Mouse (Mus musculus) hindbrain, embryonic 16.5 days (tissue): ENCODE data around the gene Cops2. TPM values are rescaled to one million over a fixed set of nuclear protein-coding genes. Genes with fewer than 3 reads are reported as not detected.

Experiments used
- ATAC-seq: fragments of 200-750 bp; cut with Nextera tagmentation; 2 replicates; pipeline ENCODE4 v1.8.0; 2017; ENCODE audit warnings: moderate TSS enrichment, moderate library complexity
- H3K27ac ChIP-seq: fragments of 300-500 bp; sonication (generic); 2 replicates; pipeline ENCODE4 v1.5.1; 2014; ENCODE audit warnings: low read depth, mild to moderate bottlenecking, control low read depth, low read length, moderate library complexity
- H3K27me3 ChIP-seq: fragments of 300-500 bp; sonication (generic); replicated peaks from 2 replicates; pipeline ENCODE4 v1.6.1; 2014; ENCODE audit warnings: low read length; ENCODE audit not compliant: control insufficient read depth, insufficient read depth
- H3K36me3 ChIP-seq: fragments of 300-500 bp; sonication (generic); 2 replicates; pipeline ENCODE4 v1.6.1; 2014; ENCODE audit warnings: mild to moderate bottlenecking, low read length, moderate library complexity, mixed read lengths; ENCODE audit not compliant: control insufficient read depth, insufficient read depth
- H3K4me1 ChIP-seq: fragments of 300-500 bp; sonication (generic); 2 replicates; pipeline ENCODE4 v1.6.1; 2014; ENCODE audit warnings: low read depth, low read length; ENCODE audit not compliant: control insufficient read depth, insufficient read depth
- H3K4me2 ChIP-seq: fragments of 300-500 bp; sonication (generic); 2 replicates; pipeline ENCODE4 v1.6.1; 2014; ENCODE audit warnings: mild to moderate bottlenecking, low read length, control low read depth, moderate library complexity
- H3K4me3 ChIP-seq: fragments of 300-500 bp; sonication (generic); 2 replicates; pipeline ENCODE4 v1.5.1; 2014; ENCODE audit warnings: mild to moderate bottlenecking, low read length, control low read depth, moderate library complexity
- H3K9ac ChIP-seq: fragments of 300-500 bp; sonication (generic); 2 replicates; pipeline ENCODE4 v1.6.1; 2014; ENCODE audit warnings: low read depth, mild to moderate bottlenecking, control low read depth, low read length, moderate library complexity
- H3K9me3 ChIP-seq: fragments of 300-500 bp; sonication (generic); 2 replicates; pipeline ENCODE4 v1.6.1; 2014; ENCODE audit warnings: mild to moderate bottlenecking, low read length, moderate library complexity; ENCODE audit not compliant: control insufficient read depth
- WGBS: fragments of 180-500 bp; shearing (Covaris S2); extraction: QIAGEN DNeasy Blood & Tissue Kit; methylation state at CpG from one replicate; pipeline ENCODE4 v1.1.7; 2014; 5-methylcytosine and 5-hydroxymethylcytosine counted together
- polyA plus RNA-seq: library from polyadenylated mRNA; unstranded; fragments of >200 nt; fragmentation: Nextera tagmentation; extraction: Ambion mirVana; gene quantifications from 2 replicates; pipeline ENCODE4 v1.2.1, GENCODE M21; 2015

Gene Cops2
- polyA plus RNA-seq, 1 experiment from 2014 or later, result 58.3 TPM

DNA sequence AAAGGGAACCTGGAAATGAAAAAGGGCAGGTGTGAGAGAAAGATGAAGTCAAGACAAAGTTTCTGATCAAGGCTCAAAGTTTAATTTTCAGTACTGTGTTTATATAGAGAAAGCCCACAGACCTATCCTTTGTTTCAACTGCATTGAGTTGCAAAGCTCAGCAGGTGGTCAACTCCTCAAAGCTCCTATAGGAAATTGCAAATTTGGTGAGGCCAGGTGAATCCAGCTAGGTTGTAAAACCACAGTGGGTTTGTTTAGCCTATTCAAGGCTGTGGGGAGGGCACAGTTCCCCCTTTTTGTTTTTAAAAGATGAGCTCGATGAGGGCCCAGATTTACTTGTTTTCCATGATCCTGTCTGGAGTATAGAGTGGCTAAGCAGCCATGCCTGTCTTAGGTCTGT is 53.1 kb downstream of the Cops2 start:
- H3K27me3 ChIP-seq, result no peaks in the 10 kb centered on the region
- H3K9ac ChIP-seq, result no peak overlapping the region
- H3K4me3 ChIP-seq, result no peak overlapping the region
- ATAC-seq, result no peak
- H3K27ac ChIP-seq, result no peak overlapping the region
- H3K36me3 ChIP-seq, result no peaks in the 10 kb centered on the region
- no peaks in the 10 kb centered on the region for H3K4me1 ChIP-seq
- no peak overlapping the region for H3K4me2 ChIP-seq
- 24% methylated on average over 1 of the region's 1 CpGs for WGBS
- H3K9me3 ChIP-seq, result peaks cover 2% of the 10 kb centered on the region; the same call in 1 of the 2 replicates

DNA sequence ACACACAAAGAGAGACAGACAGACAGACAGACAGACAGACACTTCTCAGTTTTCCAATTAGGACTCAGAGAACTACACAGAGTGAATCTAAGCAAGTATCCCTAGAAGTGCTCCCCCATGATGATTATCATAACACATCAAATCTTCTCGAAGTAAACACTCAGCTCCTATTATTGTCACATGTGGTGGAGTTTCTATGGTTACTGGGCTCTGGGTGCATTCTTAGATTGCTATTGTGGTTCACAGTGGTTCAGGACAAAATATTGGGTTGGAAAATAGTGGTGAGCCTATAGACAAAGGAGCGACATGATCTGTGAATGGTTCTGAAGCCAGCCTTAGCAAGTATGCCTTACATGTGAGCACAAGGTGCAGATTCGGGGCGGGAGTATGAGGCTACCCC is 57.0 kb downstream of the Cops2 start:
- H3K4me1 ChIP-seq, result no peaks in the 10 kb centered on the region
- no peaks in the 10 kb centered on the region for H3K27me3 ChIP-seq
- no peak for ATAC-seq
- peaks cover 2% of the 10 kb centered on the region; the same call in 1 of the 2 replicates for H3K9me3 ChIP-seq
- no peak overlapping the region for H3K9ac ChIP-seq
- H3K36me3 ChIP-seq, result no peaks in the 10 kb centered on the region
- no peak overlapping the region for H3K4me2 ChIP-seq
- no peak overlapping the region for H3K27ac ChIP-seq
- WGBS, result 73% methylated on average over 4 of the region's 4 CpGs
- no peak overlapping the region for H3K4me3 ChIP-seq

DNA sequence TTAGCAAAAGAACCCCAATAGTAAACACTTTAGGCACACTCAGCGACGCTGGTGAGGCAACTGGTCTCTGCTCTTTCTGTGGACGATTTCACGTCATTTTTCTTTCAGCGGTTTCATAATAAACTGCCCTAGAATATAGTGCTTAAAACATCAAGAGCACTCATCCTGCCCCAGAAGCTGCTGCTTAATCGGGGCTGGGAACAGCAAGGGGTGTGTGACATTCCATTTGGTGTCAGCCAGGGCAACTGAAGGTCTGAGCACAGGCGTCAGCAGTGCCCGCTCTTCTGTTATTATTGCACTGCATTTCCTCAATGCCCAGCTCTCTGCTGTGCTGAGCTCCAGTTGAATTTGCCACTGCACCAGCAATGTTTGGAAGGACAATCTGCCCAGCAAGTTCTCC is 57.9 kb downstream of the Cops2 start:
- no peaks in the 10 kb centered on the region for H3K4me1 ChIP-seq
- no peaks in the 10 kb centered on the region for H3K27me3 ChIP-seq
- no peak for ATAC-seq
- H3K9ac ChIP-seq, result no peak overlapping the region
- H3K4me2 ChIP-seq, result no peak overlapping the region
- no peak overlapping the region for H3K4me3 ChIP-seq
- peaks cover 2% of the 10 kb centered on the region; the same call in 1 of the 2 replicates for H3K9me3 ChIP-seq
- no peaks in the 10 kb centered on the region for H3K36me3 ChIP-seq
- 64% methylated on average over 8 of the region's 8 CpGs for WGBS
- H3K27ac ChIP-seq, result no peak overlapping the region

DNA sequence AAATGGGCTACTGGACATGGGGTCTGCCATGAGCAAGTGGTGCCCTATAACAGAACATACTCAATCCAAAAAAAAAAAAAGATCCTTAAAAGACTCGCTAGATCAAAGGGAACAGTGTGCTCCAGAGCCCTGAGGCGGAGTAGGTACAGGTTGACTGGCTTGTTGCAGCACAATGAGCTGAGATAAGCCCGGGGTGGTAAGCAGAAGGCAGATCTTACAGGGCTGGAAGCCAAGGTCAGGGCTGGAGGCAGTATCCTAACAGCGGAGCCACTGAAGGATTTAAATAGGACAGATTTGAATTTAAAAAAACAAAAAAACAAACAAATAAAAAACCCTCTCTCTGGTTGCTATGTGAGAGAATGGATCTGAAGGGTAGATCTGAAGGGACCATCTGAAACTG is 58.5 kb downstream of the Cops2 start:
- no peak for ATAC-seq
- Histone ChIP-seq H3K27ac (no peak overlapping the region), H3K4me2 (no peak overlapping the region), H3K36me3 (no peaks in the 10 kb centered on the region), H3K9me3 (no peaks in the 10 kb centered on the region), H3K27me3 (no peaks in the 10 kb centered on the region), H3K4me1 (no peaks in the 10 kb centered on the region), H3K4me3 (no peak overlapping the region), H3K9ac (no peak overlapping the region)
- 75% methylated on average over 4 of the region's 4 CpGs for WGBS

DNA sequence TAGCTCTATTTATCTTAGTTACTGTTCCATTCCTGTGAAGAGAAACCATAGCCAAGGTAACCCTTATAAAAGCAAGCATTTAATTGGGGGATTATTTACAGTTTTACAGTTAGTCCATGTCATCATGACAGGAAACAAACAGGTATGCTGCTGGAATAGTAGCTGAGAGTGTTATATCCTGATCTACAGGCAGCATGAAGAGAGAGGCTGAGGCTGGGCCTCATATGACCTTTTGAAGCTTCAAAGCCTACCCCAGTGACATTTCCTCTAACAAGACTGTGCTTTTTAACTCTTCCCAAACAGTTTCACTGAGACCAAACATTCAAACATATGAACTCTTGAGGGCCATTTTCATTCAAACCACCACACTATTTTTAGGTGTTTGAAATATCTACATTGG is 61.1 kb downstream of the Cops2 start:
- Histone ChIP-seq H3K27ac (no peak overlapping the region), H3K4me2 (no peak overlapping the region), H3K9me3 (no peaks in the 10 kb centered on the region), H3K4me3 (no peak overlapping the region), H3K9ac (no peak overlapping the region), H3K4me1 (no peaks in the 10 kb centered on the region), H3K36me3 (no peaks in the 10 kb centered on the region), H3K27me3 (no peaks in the 10 kb centered on the region)
- ATAC-seq, result no peak

DNA sequence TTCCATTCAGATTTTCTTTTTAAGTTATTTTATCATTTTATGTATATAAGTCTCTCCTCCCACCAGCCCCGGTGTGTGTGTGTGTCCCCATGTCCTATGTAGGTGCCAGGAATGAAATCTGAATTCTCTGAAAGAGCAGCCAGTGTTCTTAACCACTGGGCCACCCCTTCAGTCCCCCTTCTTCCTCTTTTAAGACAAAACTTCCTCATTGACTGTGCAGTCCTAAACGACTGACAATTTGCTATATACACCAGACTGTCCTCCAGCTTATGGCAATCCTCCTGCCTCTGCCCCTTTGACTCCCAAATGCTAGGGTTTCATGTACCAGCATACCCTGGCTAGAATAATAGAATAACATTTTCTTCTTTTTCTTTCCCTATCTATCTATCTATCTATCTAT is 63.8 kb downstream of the Cops2 start:
- no peaks in the 10 kb centered on the region for H3K36me3 ChIP-seq
- H3K4me3 ChIP-seq, result no peak overlapping the region
- H3K27ac ChIP-seq, result no peak overlapping the region
- H3K4me1 ChIP-seq, result no peaks in the 10 kb centered on the region
- H3K9ac ChIP-seq, result no peak overlapping the region
- H3K9me3 ChIP-seq, result no peaks in the 10 kb centered on the region
- no peak for ATAC-seq
- H3K27me3 ChIP-seq, result no peaks in the 10 kb centered on the region
- WGBS, result 84% methylated on average over 2 of the region's 2 CpGs
- H3K4me2 ChIP-seq, result no peak overlapping the region

DNA sequence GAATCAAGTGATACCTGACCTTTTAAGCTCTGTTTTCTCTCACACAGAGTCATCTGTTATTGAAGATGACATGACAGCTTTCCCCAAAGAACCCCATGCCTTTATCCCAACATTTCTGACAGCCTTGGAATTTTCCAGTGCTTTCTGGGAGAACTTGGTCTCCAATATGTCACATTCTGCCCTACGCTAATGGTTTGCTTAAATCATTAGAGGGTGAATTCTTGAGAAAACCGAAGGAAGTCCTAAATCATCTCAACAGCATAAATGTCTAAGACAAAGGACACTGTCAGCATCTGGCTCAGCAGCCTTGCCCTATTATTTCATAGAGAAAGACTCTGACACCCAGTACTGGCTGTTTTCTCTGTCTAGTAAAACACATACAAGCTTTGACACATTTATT is 64.8 kb downstream of the Cops2 start:
- no peak overlapping the region for H3K9ac ChIP-seq
- H3K4me2 ChIP-seq, result no peak overlapping the region
- 83% methylated on average over 2 of the region's 2 CpGs for WGBS
- no peaks in the 10 kb centered on the region for H3K9me3 ChIP-seq
- no peak for ATAC-seq
- H3K27me3 ChIP-seq, result no peaks in the 10 kb centered on the region
- no peaks in the 10 kb centered on the region for H3K4me1 ChIP-seq
- no peak overlapping the region for H3K27ac ChIP-seq
- no peaks in the 10 kb centered on the region for H3K36me3 ChIP-seq
- H3K4me3 ChIP-seq, result no peak overlapping the region

DNA sequence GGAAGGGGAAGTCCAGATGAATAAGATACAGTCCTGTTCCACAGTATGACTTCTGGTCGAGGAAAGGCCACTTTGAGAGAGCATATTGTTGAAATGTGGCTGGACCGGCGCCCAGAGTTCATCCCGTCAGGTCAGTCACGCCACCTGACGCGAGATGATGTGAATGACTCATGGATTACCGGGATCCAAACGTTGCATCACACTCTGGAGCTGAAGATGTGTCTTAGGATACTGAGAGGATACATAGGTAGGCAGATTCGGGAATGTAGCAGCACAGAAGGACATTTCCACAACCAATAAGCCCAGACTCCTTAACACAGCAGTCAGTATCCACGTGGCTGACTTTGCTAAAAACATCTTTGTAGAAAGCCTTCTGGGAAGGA is 66.1 kb downstream of the Cops2 start:
- ATAC-seq, result no peak
- Histone ChIP-seq H3K9ac (no peak overlapping the region), H3K4me1 (no peaks in the 10 kb centered on the region), H3K36me3 (no peaks in the 10 kb centered on the region), H3K9me3 (no peaks in the 10 kb centered on the region), H3K4me3 (no peak overlapping the region), H3K27me3 (no peaks in the 10 kb centered on the region), H3K27ac (no peak overlapping the region), H3K4me2 (no peak overlapping the region)
- WGBS, result 85% methylated on average over 11 of the region's 11 CpGs

DNA sequence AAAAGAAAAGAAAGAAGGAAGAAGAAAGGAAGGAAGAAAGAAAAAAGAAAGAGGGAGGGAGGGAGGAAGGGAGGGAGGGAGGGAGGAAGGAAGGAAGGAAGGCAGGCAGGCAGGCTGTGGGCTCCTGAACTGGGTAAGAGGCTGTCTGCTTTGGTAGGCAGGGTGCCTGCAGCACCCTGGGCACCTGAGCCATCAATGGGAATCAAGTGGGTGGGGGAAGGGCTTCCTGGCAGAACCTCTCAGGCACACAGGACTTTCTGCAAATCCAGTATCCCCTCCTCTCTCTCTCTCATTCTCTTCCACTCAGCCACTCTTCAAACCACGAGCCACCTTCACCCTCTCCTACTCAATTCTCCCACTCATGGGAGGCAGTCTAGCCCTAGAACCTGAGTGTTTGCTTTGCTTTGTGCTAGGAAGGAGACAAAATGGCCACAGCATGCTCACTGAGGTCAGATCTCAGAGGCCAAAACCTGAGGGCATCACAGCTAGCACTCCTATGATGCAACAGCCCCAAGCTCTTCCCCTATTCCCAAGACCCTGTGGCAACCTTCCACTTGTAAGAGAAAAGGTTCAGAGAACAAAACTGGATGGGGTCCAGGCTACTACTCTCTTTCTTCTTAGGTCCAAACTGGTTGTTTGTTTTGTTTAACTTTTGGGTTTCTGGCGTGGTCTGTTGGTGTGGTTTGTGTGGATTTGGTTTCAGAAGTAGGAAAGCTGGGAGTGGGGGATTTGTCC is 66.6 kb downstream of the Cops2 start:
- no peak for ATAC-seq
- H3K9me3 ChIP-seq, result no peaks in the 10 kb centered on the region
- no peaks in the 10 kb centered on the region for H3K36me3 ChIP-seq
- no peak overlapping the region for H3K9ac ChIP-seq
- H3K27me3 ChIP-seq, result no peaks in the 10 kb centered on the region
- H3K27ac ChIP-seq, result no peak overlapping the region
- 69% methylated on average over 2 of the region's 2 CpGs for WGBS
- no peak overlapping the region for H3K4me3 ChIP-seq
- H3K4me2 ChIP-seq, result no peak overlapping the region
- no peaks in the 10 kb centered on the region for H3K4me1 ChIP-seq

DNA sequence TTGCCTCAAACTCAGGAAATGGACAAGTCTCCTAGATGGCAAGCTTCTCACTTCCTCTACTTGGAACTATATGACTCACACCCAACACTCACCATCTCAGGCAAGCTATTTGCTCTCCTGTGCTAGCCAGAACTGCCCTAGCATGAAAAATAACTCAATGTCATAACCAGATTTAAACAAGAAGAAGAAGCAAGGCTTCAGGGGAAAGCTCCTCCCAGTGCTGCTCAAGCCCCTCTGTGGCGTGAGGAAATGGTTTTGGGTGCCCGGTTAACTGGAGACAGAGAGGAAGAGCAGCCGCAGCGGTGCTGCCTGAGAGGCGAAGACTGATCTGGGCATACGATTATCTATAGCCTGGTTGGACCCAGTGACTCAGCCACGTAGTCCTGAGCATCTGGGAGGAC is 67.5 kb downstream of the Cops2 start:
- ATAC-seq, result no peak
- Histone ChIP-seq H3K4me3 (no peak overlapping the region), H3K4me1 (no peaks in the 10 kb centered on the region), H3K36me3 (no peaks in the 10 kb centered on the region), H3K4me2 (no peak overlapping the region), H3K9ac (no peak overlapping the region), H3K9me3 (no peaks in the 10 kb centered on the region), H3K27ac (no peak overlapping the region), H3K27me3 (no peaks in the 10 kb centered on the region)
- WGBS, result 85% methylated on average over 7 of the region's 7 CpGs
